Mouse (Mus musculus) small intestine, adult 2 months (tissue): ENCODE data around the gene Pcdh15.

Source experiments
- CTCF ChIP-seq: fragments of 200-500 bp; IDR thresholded peaks from 2 replicates; pipeline ENCODE4 v1.5.1; 2012; ENCODE audit warnings: low read depth, mild to moderate bottlenecking, control low read depth, inconsistent platforms, low read length, moderate library complexity, mixed read lengths; ENCODE audit not compliant: insufficient replicate concordance, insufficient read length; ENCODE audit errors: extremely low read depth
- POLR2A ChIP-seq: fragments of 200-500 bp; IDR thresholded peaks from 2 replicates; pipeline ENCODE4 v1.6.1; 2012; ENCODE audit warnings: low read depth, mild to moderate bottlenecking, control low read depth, inconsistent platforms, low read length, moderate library complexity

GRCm38 (mm10) chr10:74626596-74626995 lies 1527.5 kb downstream of the Pcdh15 start:
- TF ChIP-seq CTCF: no peak
- no peak for TF ChIP-seq POLR2A
